Mouse (Mus musculus) cerebellum, adult 2 months (tissue): ENCODE measurements around the gene Nptn.

Source experiments
- CTCF ChIP-seq: fragments of 200-500 bp; IDR thresholded peaks from 2 replicates; pipeline ENCODE4 v1.5.1; 2011; ENCODE audit warnings: low read depth, mild to moderate bottlenecking, control low read depth, low read length, moderate library complexity, borderline replicate concordance; ENCODE audit not compliant: insufficient read depth
- POLR2A ChIP-seq: fragments of 200-500 bp; IDR thresholded peaks from 2 replicates; pipeline ENCODE4 v1.6.1; 2011; ENCODE audit warnings: low read length, control low read depth, borderline replicate concordance; ENCODE audit not compliant: insufficient read depth

DNA sequence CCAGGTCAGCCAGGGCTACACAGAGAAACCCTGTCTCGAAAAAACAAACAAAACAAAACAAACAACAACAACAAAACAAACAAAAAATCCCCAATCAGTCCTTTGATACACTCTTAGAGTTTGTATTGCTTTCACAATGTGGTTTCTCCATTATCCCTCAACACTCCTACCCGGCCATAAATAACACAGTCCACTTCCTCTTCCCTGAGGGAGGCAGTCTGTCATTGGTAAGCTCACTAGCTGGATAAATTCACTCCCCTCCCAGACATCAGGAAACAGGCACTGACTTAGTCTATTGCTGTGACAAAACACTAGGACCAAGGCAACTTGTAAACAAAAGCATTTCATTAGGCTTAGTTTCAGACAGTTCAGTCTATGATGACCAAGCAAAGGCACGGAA is 21.8 kb upstream of the Nptn start:
- TF ChIP-seq CTCF = no peak
- TF ChIP-seq POLR2A = no peak
